Mouse (Mus musculus): ENCODE measurements around the gene Pde4c.

Gene Pde4c

GRCm38 (mm10) chr8:70725792-70726447 lies 2.4 kb downstream of the Pde4c start:
- TF ChIP-seq GATA4 (IDR thresholded peaks at IDR 0.05; ENCODE audit: insufficient replicate concordance, low read length) = no peak

GRCm38 (mm10) chr8:70726721-70727120 lies 3.2 kb downstream of the Pde4c start:
- TF ChIP-seq GATA4 (IDR thresholded peaks at IDR 0.05; ENCODE audit: insufficient replicate concordance, low read length) = no peak

- TF ChIP-seq GATA4 (IDR thresholded peaks at IDR 0.05; ENCODE audit: insufficient replicate concordance, low read length) = no peak
Observed at GRCm38 (mm10) chr8:70729808-70730475, 6.4 kb downstream of the Pde4c start.

- no peak for TF ChIP-seq GATA4 (IDR thresholded peaks at IDR 0.05; ENCODE audit: insufficient replicate concordance, low read length)
Observed at GRCm38 (mm10) chr8:70730956-70731355, 7.4 kb downstream of the Pde4c start.

GRCm38 (mm10) chr8:70737705-70738104 lies 14.2 kb downstream of the Pde4c start:
- no peak for TF ChIP-seq GATA4 (IDR thresholded peaks at IDR 0.05; ENCODE audit: insufficient replicate concordance, low read length)

GRCm38 (mm10) chr8:70738211-70738610 lies 14.7 kb downstream of the Pde4c start:
- TF ChIP-seq GATA4 (IDR thresholded peaks at IDR 0.05; ENCODE audit: insufficient replicate concordance, low read length) = no peak

GRCm38 (mm10) chr8:70741661-70742060 lies 18.1 kb downstream of the Pde4c start:
- no peak for TF ChIP-seq GATA4 (IDR thresholded peaks at IDR 0.05; ENCODE audit: insufficient replicate concordance, low read length)

GRCm38 (mm10) chr8:70742176-70742575 lies 18.7 kb downstream of the Pde4c start:
- TF ChIP-seq GATA4 (IDR thresholded peaks at IDR 0.05; ENCODE audit: insufficient replicate concordance, low read length) = no peak

- TF ChIP-seq GATA4 (IDR thresholded peaks at IDR 0.05; ENCODE audit: insufficient replicate concordance, low read length) = no peak
Observed at GRCm38 (mm10) chr8:70742981-70743655, 19.6 kb downstream of the Pde4c start.

GRCm38 (mm10) chr8:70743656-70744590 lies 20.4 kb downstream of the Pde4c start:
- no peak; the same call in 1 of the 2 replicates for TF ChIP-seq GATA4 (IDR thresholded peaks at IDR 0.05; ENCODE audit: insufficient replicate concordance, low read length)

GRCm38 (mm10) chr8:70744806-70745205 lies 21.3 kb downstream of the Pde4c start:
- no peak for TF ChIP-seq GATA4 (IDR thresholded peaks at IDR 0.05; ENCODE audit: insufficient replicate concordance, low read length)

- TF ChIP-seq GATA4 (IDR thresholded peaks at IDR 0.05; ENCODE audit: insufficient replicate concordance, low read length) = no peak
Observed at GRCm38 (mm10) chr8:70745691-70746220, 22.2 kb downstream of the Pde4c start.

- no peak for TF ChIP-seq GATA4 (IDR thresholded peaks at IDR 0.05; ENCODE audit: insufficient replicate concordance, low read length)
Observed at GRCm38 (mm10) chr8:70746676-70747075, 23.2 kb downstream of the Pde4c start.

GRCm38 (mm10) chr8:70747211-70747890 lies 23.8 kb downstream of the Pde4c start:
- TF ChIP-seq GATA4 (IDR thresholded peaks at IDR 0.05; ENCODE audit: insufficient replicate concordance, low read length) = no peak
